Mouse (Mus musculus) kidney, embryonic 15.5 days (tissue): ENCODE data around the gene Ppl. TPM values are rescaled to one million over a fixed set of nuclear protein-coding genes. Genes with fewer than 3 reads are reported as not detected.

ENCODE experiments used
- ATAC-seq: fragments of 200-750 bp; cut with Nextera tagmentation; replicated peaks from 2 replicates; pipeline ENCODE4 v1.8.0; 2017; ENCODE audit warnings: moderate TSS enrichment; ENCODE audit not compliant: low FRiP score
- H3K27ac ChIP-seq: fragments of 300-500 bp; sonication (generic); 2 replicates; pipeline ENCODE4 v1.5.1; 2015; ENCODE audit warnings: mild to moderate bottlenecking, inconsistent platforms
- H3K27me3 ChIP-seq: fragments of 300-500 bp; sonication (generic); 2 replicates; pipeline ENCODE4 v1.6.1; 2015; ENCODE audit warnings: inconsistent platforms
- H3K36me3 ChIP-seq: fragments of 300-500 bp; sonication (generic); 2 replicates; pipeline ENCODE4 v1.6.1; 2015; ENCODE audit warnings: inconsistent platforms
- H3K4me1 ChIP-seq: fragments of 300-500 bp; sonication (generic); 2 replicates; pipeline ENCODE4 v1.6.1; 2015; ENCODE audit warnings: inconsistent platforms
- H3K4me2 ChIP-seq: fragments of 300-500 bp; sonication (generic); 2 replicates; pipeline ENCODE4 v1.6.1; 2015; ENCODE audit warnings: moderate library complexity, mild to moderate bottlenecking, inconsistent platforms
- H3K4me3 ChIP-seq: fragments of 300-500 bp; sonication (generic); replicated peaks from 2 replicates; pipeline ENCODE4 v1.5.1; 2015; ENCODE audit warnings: mild to moderate bottlenecking, inconsistent platforms
- H3K9ac ChIP-seq: fragments of 300-500 bp; sonication (generic); 2 replicates; pipeline ENCODE4 v1.6.1; 2015; ENCODE audit warnings: mild to moderate bottlenecking, inconsistent platforms
- H3K9me3 ChIP-seq: fragments of 300-500 bp; sonication (generic); replicated peaks from 2 replicates; pipeline ENCODE4 v1.6.1; 2016; ENCODE audit warnings: inconsistent platforms
- WGBS: fragments of 180-500 bp; shearing (Covaris S2); methylation state at CpG from one replicate; pipeline ENCODE4 v1.1.7; 2015; ENCODE audit warnings: mixed read lengths; 5-methylcytosine and 5-hydroxymethylcytosine counted together
- polyA plus RNA-seq: library from polyadenylated mRNA; unstranded; fragments of >200 nt; fragmentation: Nextera tagmentation; extraction: Ambion mirVana; gene quantifications from 2 replicates; pipeline ENCODE4 v1.2.1, GENCODE M21; 2015

Ppl gene
- polyA plus RNA-seq = 2.4 and 2.9 TPM in 2 replicates

- Histone ChIP-seq H3K27ac (no peak within 1 kb of the TSS), H3K9ac (peak within 1 kb of the TSS; percentile 39; the same call in 1 of the 2 replicates), H3K27me3 (peaks cover 62% of the 10 kb centered on the region), H3K4me2 (peak within 1 kb of the TSS; percentile 73), H3K9me3 (no peaks in the 10 kb centered on the region), H3K4me3 (peak within 1 kb of the TSS; percentile 46), H3K36me3 (no peaks in the 10 kb centered on the region), H3K4me1 (peaks cover 31% of the 10 kb centered on the region)
- WGBS = 1% methylated on average over 32 of the region's 39 CpGs
- peak; percentile 86 for ATAC-seq
These were observed at the start of gene Ppl for GRCm38 (mm10) chr16:5132401-5132801. Gene Ppl (minus strand): TSS chr16:5132421.

DNA sequence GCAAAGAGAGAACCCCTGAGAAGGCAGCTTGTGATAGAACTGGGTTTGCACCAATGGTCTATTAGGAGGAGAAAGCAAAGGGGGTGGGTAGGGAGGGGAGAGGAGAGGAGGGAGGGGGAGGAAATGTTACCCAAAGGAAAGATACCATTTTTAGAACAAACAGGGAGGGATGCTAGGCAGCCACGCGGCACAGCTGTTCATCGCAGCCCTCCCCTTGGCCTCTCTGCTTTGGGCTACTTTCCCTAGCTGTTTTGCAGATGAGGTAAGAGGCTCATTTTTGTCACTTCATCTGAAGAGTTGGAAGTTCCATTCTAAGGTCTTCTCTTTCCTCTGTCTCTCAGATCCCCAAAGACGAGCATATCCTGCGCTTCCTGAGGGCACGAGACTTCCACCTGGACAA, 40.4 kb upstream of the Ppl start:
- H3K4me3 ChIP-seq = no peak overlapping the region
- no peak for ATAC-seq
- WGBS = 87% methylated on average over 6 of the region's 6 CpGs
- H3K9me3 ChIP-seq = no peaks in the 10 kb centered on the region
- H3K27ac ChIP-seq = no peak overlapping the region
- H3K36me3 ChIP-seq = no peaks in the 10 kb centered on the region
- no peak overlapping the region for H3K9ac ChIP-seq
- H3K27me3 ChIP-seq = no peaks in the 10 kb centered on the region
- H3K4me1 ChIP-seq = no peaks in the 10 kb centered on the region
- H3K4me2 ChIP-seq = no peak overlapping the region

- 61% methylated on average over 5 of the region's 5 CpGs for WGBS
- H3K9ac ChIP-seq = no peak overlapping the region
- no peak for ATAC-seq
- no peaks in the 10 kb centered on the region for H3K27me3 ChIP-seq
- H3K4me3 ChIP-seq = no peak overlapping the region
- H3K4me2 ChIP-seq = no peak overlapping the region
- H3K9me3 ChIP-seq = no peaks in the 10 kb centered on the region
- no peaks in the 10 kb centered on the region for H3K36me3 ChIP-seq
- no peaks in the 10 kb centered on the region for H3K4me1 ChIP-seq
- no peak overlapping the region for H3K27ac ChIP-seq
These were observed 36.6 kb upstream of the Ppl start for GRCm38 (mm10) chr16:5168829-5169228.

DNA sequence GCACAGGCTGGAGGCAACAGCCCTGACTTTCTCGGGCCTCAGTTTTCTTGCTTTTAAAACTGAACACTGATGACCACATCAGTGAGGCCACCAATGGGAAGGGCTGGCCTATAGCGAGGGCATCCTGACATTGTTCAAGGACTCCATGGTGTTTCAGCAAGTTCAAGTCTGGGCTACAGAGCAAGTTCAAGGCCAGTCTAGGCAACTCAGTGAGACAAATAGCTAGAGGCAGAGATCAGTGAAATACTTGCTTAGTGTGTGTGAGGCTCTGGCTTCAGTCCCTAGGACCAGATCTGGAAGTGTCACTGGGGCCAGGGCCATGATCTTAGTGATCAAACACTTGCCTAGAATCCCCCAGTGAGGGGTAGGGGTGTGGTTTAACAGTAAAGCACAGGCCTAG, 35.8 kb upstream of the Ppl start:
- ATAC-seq = no peak
- Histone ChIP-seq H3K27ac (no peak overlapping the region), H3K27me3 (no peaks in the 10 kb centered on the region), H3K4me2 (no peak overlapping the region), H3K4me1 (no peaks in the 10 kb centered on the region), H3K9ac (no peak overlapping the region), H3K4me3 (no peak overlapping the region), H3K36me3 (no peaks in the 10 kb centered on the region), H3K9me3 (no peaks in the 10 kb centered on the region)
- 80% methylated on average over 2 of the region's 2 CpGs for WGBS

- peaks cover 3% of the 10 kb centered on the region; the same call in 1 of the 2 replicates for H3K27me3 ChIP-seq
- no peaks in the 10 kb centered on the region for H3K9me3 ChIP-seq
- H3K9ac ChIP-seq = no peak overlapping the region
- no peak overlapping the region for H3K4me3 ChIP-seq
- no peaks in the 10 kb centered on the region for H3K4me1 ChIP-seq
- no peaks in the 10 kb centered on the region for H3K36me3 ChIP-seq
- ATAC-seq = no peak
- WGBS = 54% methylated on average over 6 of the region's 6 CpGs
- H3K4me2 ChIP-seq = no peak overlapping the region
- no peak overlapping the region for H3K27ac ChIP-seq
These were observed 32.1 kb upstream of the Ppl start for GRCm38 (mm10) chr16:5164327-5164726.

DNA sequence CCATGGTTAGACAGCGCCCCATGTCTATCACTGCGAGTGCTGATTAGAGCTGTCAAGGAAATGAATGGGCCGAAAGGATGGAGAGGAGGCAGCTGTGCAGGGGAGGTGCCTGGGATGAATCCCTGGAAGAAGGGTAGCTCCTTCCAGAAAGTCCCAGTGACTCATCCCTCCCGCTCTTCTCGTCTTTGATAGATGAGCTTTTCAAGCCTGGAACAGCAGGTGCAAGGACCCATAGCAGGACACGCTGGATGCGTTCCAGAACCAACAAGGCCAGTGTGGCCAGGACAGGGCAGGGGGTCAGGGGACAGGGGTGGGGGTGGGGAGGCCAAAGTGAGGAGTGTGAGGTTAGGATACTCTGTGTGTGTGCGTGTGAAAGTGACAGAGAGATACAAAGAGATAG, 27.0 kb upstream of the Ppl start:
- H3K4me1 ChIP-seq = no peaks in the 10 kb centered on the region
- no peak overlapping the region for H3K9ac ChIP-seq
- no peaks in the 10 kb centered on the region for H3K36me3 ChIP-seq
- no peak overlapping the region for H3K27ac ChIP-seq
- H3K9me3 ChIP-seq = no peaks in the 10 kb centered on the region
- H3K4me2 ChIP-seq = no peak overlapping the region
- ATAC-seq = no peak
- no peak overlapping the region for H3K4me3 ChIP-seq
- WGBS = 66% methylated on average over 8 of the region's 8 CpGs
- H3K27me3 ChIP-seq = peaks cover 3% of the 10 kb centered on the region; the same call in 1 of the 2 replicates

DNA sequence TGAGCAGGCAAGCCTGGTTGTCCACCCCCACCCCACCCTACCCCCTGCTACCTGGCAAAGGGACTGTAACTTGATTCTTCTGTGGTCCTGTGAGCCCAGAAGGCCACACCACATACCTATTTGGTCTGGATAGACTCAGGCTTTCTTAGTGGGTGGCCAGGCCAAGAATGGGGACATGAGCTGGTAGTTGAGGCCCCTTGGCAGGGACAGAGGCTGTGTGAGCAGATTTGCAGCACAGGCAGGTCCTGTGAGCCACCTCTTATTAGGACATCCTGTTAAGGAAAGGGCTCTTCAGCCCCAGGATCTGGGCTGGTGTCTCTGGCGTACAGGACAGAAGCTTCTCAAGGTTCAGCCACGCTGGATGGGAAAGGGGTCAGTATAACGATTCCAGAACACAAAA, 24.9 kb upstream of the Ppl start:
- Histone ChIP-seq H3K27me3 (no peaks in the 10 kb centered on the region), H3K36me3 (no peaks in the 10 kb centered on the region), H3K9ac (no peak overlapping the region), H3K4me1 (no peaks in the 10 kb centered on the region), H3K27ac (no peak overlapping the region), H3K4me3 (no peak overlapping the region), H3K4me2 (no peak overlapping the region), H3K9me3 (no peaks in the 10 kb centered on the region)
- no peak for ATAC-seq
- 84% methylated on average over 3 of the region's 3 CpGs for whole genome bisulfite sequencing

DNA sequence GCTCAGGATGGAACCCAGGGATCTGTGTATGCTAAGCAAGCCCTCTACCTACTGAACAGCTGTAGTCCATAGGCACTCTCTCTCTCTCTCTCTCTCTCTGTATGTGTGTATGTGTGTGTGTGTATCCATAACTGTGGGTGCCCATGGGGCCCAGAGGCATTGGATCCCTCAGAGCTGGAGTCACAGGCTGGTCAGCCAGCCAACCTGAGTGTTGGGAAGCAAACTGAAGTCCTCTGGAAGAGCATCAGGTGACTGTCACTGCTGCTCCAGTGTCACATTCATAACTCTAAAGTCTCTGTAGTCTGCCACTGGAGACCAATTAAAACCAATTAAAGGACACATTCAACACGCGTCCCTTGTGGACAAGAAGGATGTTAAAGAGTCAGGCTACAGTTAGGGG, 24.3 kb upstream of the Ppl start:
- H3K27ac ChIP-seq = no peak overlapping the region
- no peak for ATAC-seq
- H3K4me3 ChIP-seq = no peak overlapping the region
- H3K9me3 ChIP-seq = no peaks in the 10 kb centered on the region
- no peaks in the 10 kb centered on the region for H3K4me1 ChIP-seq
- no peak overlapping the region for H3K4me2 ChIP-seq
- no peak overlapping the region for H3K9ac ChIP-seq
- H3K36me3 ChIP-seq = no peaks in the 10 kb centered on the region
- H3K27me3 ChIP-seq = no peaks in the 10 kb centered on the region
- WGBS = 48% methylated on average over 2 of the region's 2 CpGs

- Histone ChIP-seq H3K27ac (no peak overlapping the region), H3K36me3 (no peaks in the 10 kb centered on the region), H3K4me3 (no peak overlapping the region), H3K4me2 (no peak overlapping the region), H3K4me1 (no peaks in the 10 kb centered on the region), H3K27me3 (peaks cover 9% of the 10 kb centered on the region; the same call in 1 of the 2 replicates), H3K9me3 (no peaks in the 10 kb centered on the region), H3K9ac (no peak overlapping the region)
- no peak for ATAC-seq
- 59% methylated on average over 3 of the region's 3 CpGs for whole genome bisulfite sequencing
These were observed 22.8 kb upstream of the Ppl start for GRCm38 (mm10) chr16:5155014-5155413.

DNA sequence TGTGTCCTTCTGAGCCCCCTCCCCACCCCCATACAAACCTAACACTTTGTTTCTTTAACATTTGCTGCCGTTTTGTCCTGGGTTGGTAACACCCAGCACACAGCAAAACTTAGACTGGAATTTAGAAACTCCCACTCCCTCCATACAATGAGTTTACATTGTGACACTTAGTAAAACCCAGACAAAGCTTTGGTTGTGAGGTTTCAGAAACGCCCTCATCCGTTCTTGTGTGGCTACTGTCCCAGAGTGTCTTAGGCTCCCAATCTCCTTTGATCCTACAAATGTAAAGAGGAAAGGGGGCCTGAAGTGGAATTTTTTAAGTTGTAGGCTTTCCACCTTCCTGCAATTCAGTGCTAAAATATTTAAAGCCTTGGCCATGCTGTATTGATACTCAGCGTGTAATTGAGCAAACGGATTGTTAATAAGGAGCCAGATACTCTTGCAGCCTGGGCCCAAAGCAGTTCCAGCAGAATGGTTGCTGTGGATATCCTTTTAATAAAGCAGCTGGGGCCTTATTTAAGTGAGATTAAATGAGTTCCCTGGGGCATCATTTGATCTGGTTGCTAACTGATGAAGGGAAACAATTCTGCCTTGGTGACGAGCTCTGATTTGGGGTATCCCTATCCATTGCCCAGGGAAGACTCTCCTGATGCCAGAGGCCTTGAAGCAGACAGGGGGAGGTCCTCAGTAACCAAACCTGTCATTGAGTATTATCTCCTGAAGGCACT, 21.2 kb upstream of the Ppl start:
- Histone ChIP-seq H3K9ac (no peak overlapping the region), H3K27ac (no peak overlapping the region), H3K9me3 (no peaks in the 10 kb centered on the region), H3K4me3 (no peak overlapping the region), H3K36me3 (no peaks in the 10 kb centered on the region), H3K4me1 (no peaks in the 10 kb centered on the region), H3K27me3 (peaks cover 20% of the 10 kb centered on the region), H3K4me2 (no peak overlapping the region)
- 61% methylated on average over 6 of the region's 6 CpGs for WGBS
- no peak for ATAC-seq

- no peak for ATAC-seq
- WGBS = 79% methylated on average over 10 of the region's 10 CpGs
- H3K4me1 ChIP-seq = peaks cover 18% of the 10 kb centered on the region
- no peak overlapping the region for H3K4me3 ChIP-seq
- H3K9me3 ChIP-seq = no peaks in the 10 kb centered on the region
- no peak overlapping the region for H3K27ac ChIP-seq
- no peak overlapping the region for H3K9ac ChIP-seq
- H3K4me2 ChIP-seq = no peak overlapping the region
- H3K36me3 ChIP-seq = no peaks in the 10 kb centered on the region
- peaks cover 46% of the 10 kb centered on the region for H3K27me3 ChIP-seq
These were observed 18.3 kb upstream of the Ppl start for GRCm38 (mm10) chr16:5150544-5150943.

DNA sequence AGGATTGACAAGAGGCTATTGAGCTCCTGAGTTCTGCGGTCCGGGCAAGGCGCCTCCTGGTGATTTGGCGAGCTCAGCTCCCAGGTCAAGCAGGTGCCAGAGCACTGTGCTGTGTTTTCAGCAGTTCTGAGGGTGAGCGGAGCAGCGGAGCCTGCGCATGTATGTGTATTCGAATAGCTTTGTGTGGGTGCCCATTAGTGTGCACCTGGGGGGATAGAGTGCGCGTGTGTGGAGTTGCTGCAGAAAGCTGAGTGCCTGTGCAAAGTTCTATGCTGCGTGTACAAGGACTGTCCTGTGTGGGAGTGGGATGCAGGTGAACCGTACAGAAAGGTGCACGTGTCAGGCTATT, 14.8 kb upstream of the Ppl start, which contains the start of gene Sec14l5:
TSS of gene Sec14l5 (plus strand) at position 73 of the 349 bp plus-strand sequence.
- Histone ChIP-seq H3K27ac (no peak within 1 kb of the TSS), H3K4me3 (peak within 1 kb of the TSS; percentile 41), H3K36me3 (no peaks in the 10 kb centered on the region), H3K4me1 (peaks cover 18% of the 10 kb centered on the region), H3K27me3 (peaks cover 46% of the 10 kb centered on the region), H3K9ac (peak within 1 kb of the TSS; percentile 26; the same call in 1 of the 2 replicates), H3K4me2 (peak within 1 kb of the TSS; percentile 74), H3K9me3 (no peaks in the 10 kb centered on the region)
- no peak for ATAC-seq
- WGBS = 19% methylated on average over 13 of the region's 13 CpGs
